Mouse (Mus musculus) hindbrain, embryonic 10.5 days (tissue): ENCODE results near the gene Cmtm2b. TPM values are rescaled to one million over a fixed set of nuclear protein-coding genes. Genes with fewer than 3 reads are reported as not detected.
"Not testable (repeated sequence)": the region's sequence is repeated elsewhere in the genome, so short reads cannot be mapped to it uniquely, and the experiment has no call there.

Experiments
- DNase-seq: peaks from one replicate; pipeline ENCODE4 v3.0.0-alpha.2; 2017; ENCODE audit warnings: low spot score
- H3K27ac ChIP-seq: fragments of 300-500 bp; sonication (generic); 2 replicates; pipeline ENCODE4 v1.5.1; 2016; ENCODE audit warnings: mild to moderate bottlenecking, moderate library complexity
- H3K27me3 ChIP-seq: fragments of 300-500 bp; sonication (generic); 2 replicates; pipeline ENCODE4 v1.6.1; 2016; ENCODE audit warnings: mild to moderate bottlenecking; ENCODE audit not compliant: poor library complexity, insufficient read depth, severe bottlenecking
- H3K36me3 ChIP-seq: fragments of 300-500 bp; sonication (generic); 2 replicates; pipeline ENCODE4 v1.6.1; 2016; ENCODE audit warnings: mild to moderate bottlenecking, moderate library complexity
- H3K4me1 ChIP-seq: fragments of 300-500 bp; sonication (generic); replicated peaks from 2 replicates; pipeline ENCODE4 v1.6.1; 2016; ENCODE audit warnings: mild to moderate bottlenecking
- H3K4me3 ChIP-seq: fragments of 300-500 bp; sonication (generic); 2 replicates; pipeline ENCODE4 v1.5.1; 2016; ENCODE audit warnings: mild to moderate bottlenecking, moderate library complexity
- H3K9me3 ChIP-seq: fragments of 300-500 bp; sonication (generic); 2 replicates; pipeline ENCODE4 v1.6.1; 2016; ENCODE audit warnings: mild to moderate bottlenecking, moderate library complexity
- WGBS: fragments of 180-500 bp; shearing (Covaris S2); methylation state at CpG from one replicate; pipeline ENCODE4 v1.1.7; 2016; 5-methylcytosine and 5-hydroxymethylcytosine counted together
- polyA plus RNA-seq: library from polyadenylated mRNA; unstranded; fragments of >200 nt; fragmentation: Nextera tagmentation; extraction: Ambion mirVana; gene quantifications from 2 replicates; pipeline ENCODE4 v1.2.1, GENCODE M21; 2016

Gene Cmtm2b
- not detected in 2 replicates for polyA plus RNA-seq

DNA sequence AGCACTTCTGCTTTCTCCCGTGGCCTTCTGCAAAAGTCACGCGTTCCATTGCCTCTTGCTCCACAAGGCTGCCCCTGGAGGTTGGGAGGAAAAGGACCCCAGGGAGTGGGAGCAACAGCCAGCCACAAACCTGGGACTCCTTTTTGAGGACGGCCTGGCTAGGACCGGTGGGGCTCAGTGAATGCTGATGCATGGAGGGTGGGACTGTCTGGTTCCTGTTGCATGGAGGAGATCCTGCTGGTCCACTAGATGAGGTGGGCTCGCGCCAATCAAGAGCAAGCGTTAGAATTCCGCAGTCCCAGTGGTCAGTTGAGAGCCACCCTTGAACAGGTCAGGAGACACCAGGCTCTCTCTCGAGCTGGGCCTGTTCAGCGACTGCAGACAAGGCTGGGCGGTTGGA is at the start of gene Cmtm2b:
Gene Cmtm2b (plus strand): TSS at position 301 of the 400 bp plus-strand sequence.
- not testable (repeated sequence) for H3K4me1 ChIP-seq, H3K9me3 ChIP-seq, H3K36me3 ChIP-seq, DNase-seq, H3K27ac ChIP-seq, H3K4me3 ChIP-seq, H3K27me3 ChIP-seq
- 87% methylated on average over 12 of the region's 12 CpGs for WGBS

GRCm38 (mm10) chr8:104293081-104293480 is 28.9 kb upstream of the Cmtm2b start, which contains the start of gene Cmtm2a:
Gene Cmtm2a (minus strand): TSS chr8:104293181.
- not testable (repeated sequence) for H3K4me3 ChIP-seq, H3K9me3 ChIP-seq, DNase-seq, H3K27ac ChIP-seq, H3K4me1 ChIP-seq, H3K36me3 ChIP-seq, H3K27me3 ChIP-seq
- 86% methylated on average over 12 of the region's 12 CpGs for WGBS

DNA sequence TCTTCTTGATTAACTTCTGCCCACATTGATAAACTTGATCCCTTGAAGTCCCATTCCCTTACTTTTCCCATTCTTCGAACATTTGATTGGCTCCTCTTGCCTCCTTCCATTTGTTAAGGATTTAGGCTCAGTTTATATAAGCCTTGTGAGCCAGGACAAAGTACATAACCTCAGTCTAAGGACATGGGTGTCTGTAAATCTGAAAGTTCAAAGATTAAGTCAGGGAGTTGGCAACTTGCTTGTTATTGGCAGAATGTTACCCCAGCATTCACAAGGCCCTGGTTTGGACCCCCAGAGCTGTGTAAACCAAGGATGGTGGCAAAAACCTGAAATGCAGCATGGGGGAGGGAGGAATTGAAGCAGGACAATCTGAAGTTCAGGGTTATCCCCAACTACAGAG is 27.6 kb upstream of the Cmtm2b start:
- no peak overlapping the region for H3K4me3 ChIP-seq
- H3K36me3 ChIP-seq, result no peaks in the 10 kb centered on the region
- no peak for DNase-seq
- H3K27me3 ChIP-seq, result no peaks in the 10 kb centered on the region
- H3K9me3 ChIP-seq, result no peaks in the 10 kb centered on the region
- H3K27ac ChIP-seq, result no peak overlapping the region
- no peaks in the 10 kb centered on the region; the same call in 1 of the 2 replicates for H3K4me1 ChIP-seq
- 94% methylated on average over 1 of the region's 1 CpGs for WGBS

DNA sequence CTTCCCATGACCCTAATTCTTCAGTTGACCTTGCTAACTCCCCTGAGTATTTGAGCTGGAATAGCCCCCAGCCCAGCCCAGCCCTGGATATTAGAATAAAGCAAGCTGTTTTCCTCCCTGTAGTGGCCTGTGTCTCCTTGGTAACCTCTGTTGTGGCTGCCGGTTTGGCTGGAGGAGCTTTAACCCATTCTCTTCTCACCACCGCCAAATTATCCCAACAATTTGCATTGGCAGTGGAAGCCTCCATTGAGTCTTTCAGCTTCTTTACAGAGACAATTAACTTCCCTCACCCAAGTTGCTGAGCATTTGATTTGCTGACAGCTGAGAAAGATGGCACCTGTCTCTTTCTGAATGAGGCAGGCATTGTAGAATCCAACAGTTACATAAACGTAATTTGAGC is 20.5 kb upstream of the Cmtm2b start:
- H3K4me1 ChIP-seq, result peaks cover 20% of the 10 kb centered on the region
- DNase-seq, result peak; percentile 64
- not testable (repeated sequence) for H3K27me3 ChIP-seq, H3K27ac ChIP-seq, H3K4me3 ChIP-seq, H3K9me3 ChIP-seq, H3K36me3 ChIP-seq
- WGBS, result 9% methylated on average over 3 of the region's 3 CpGs

- not testable (repeated sequence) for DNase-seq, H3K4me3 ChIP-seq, H3K27me3 ChIP-seq, H3K36me3 ChIP-seq, H3K9me3 ChIP-seq, H3K27ac ChIP-seq
- H3K4me1 ChIP-seq, result peaks cover 20% of the 10 kb centered on the region
- WGBS, result 84% methylated on average over 4 of the region's 4 CpGs
Observed at GRCm38 (mm10) chr8:104302536-104302935, 19.5 kb upstream of the Cmtm2b start.

GRCm38 (mm10) chr8:104304962-104305361 is 17.1 kb upstream of the Cmtm2b start:
- H3K27me3 ChIP-seq, result no peaks in the 10 kb centered on the region
- WGBS, result 90% methylated on average over 11 of the region's 11 CpGs
- no peak overlapping the region for H3K27ac ChIP-seq
- H3K4me3 ChIP-seq, result no peak overlapping the region
- peaks cover 20% of the 10 kb centered on the region for H3K4me1 ChIP-seq
- no peaks in the 10 kb centered on the region for H3K9me3 ChIP-seq
- no peak for DNase-seq
- H3K36me3 ChIP-seq, result no peaks in the 10 kb centered on the region

GRCm38 (mm10) chr8:104308341-104308740 is 13.7 kb upstream of the Cmtm2b start:
- H3K36me3 ChIP-seq, H3K4me1 ChIP-seq, H3K4me3 ChIP-seq, H3K27me3 ChIP-seq, DNase-seq, H3K9me3 ChIP-seq, H3K27ac ChIP-seq: not testable (repeated sequence)
- WGBS, result 70% methylated on average over 6 of the region's 6 CpGs

DNA sequence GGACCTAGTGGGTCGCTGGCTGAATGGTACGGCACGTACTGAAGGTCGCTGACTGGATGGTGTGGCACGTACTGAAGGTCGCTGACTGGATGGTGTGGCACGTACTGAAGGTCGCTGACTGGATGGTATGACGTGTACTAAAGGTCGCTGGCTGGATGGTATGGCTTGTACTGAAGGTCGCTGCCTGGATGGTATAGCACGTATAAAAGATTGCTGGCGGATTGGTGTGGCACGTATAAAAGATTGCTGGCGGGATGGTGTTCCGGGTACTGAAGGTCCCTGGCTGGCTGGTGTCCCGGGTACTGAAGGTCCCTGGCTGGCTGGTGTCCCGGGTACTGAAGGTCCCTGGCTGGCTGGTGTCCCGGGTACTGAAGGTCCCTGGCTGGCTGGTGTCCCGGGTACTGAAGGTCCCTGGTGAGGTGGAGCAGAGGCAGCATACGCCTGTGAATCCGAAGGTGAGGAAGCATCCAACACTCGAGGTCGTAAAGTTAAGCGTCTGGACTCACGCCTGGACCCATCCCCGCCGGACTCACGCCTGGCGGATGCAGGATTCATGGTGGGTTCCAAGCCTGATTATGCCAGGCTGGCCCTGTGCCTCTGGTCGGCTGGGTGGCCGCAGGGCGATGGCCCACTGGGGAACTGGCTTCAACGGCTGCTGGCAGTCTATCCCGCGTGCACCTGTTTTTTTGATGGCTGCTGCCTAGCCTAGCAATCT is 12.4 kb upstream of the Cmtm2b start, which contains the start of the genes Gm45711 and Cmtm1:
Gene Gm45711 (minus strand): TSS at position 641 of the 715 bp plus-strand sequence.
Gene Cmtm1 (minus strand): TSS at position 705 of the 715 bp plus-strand sequence.
- 89% methylated on average over 36 of the region's 36 CpGs for WGBS
- not testable (repeated sequence) for H3K9me3 ChIP-seq, H3K4me3 ChIP-seq, DNase-seq, H3K27me3 ChIP-seq, H3K36me3 ChIP-seq, H3K4me1 ChIP-seq, H3K27ac ChIP-seq

GRCm38 (mm10) chr8:104312023-104312422 is 10.0 kb upstream of the Cmtm2b start:
- not testable (repeated sequence) for H3K27ac ChIP-seq, DNase-seq, H3K4me3 ChIP-seq, H3K4me1 ChIP-seq, H3K36me3 ChIP-seq, H3K27me3 ChIP-seq, H3K9me3 ChIP-seq
- 95% methylated on average over 3 of the region's 3 CpGs for WGBS

DNA sequence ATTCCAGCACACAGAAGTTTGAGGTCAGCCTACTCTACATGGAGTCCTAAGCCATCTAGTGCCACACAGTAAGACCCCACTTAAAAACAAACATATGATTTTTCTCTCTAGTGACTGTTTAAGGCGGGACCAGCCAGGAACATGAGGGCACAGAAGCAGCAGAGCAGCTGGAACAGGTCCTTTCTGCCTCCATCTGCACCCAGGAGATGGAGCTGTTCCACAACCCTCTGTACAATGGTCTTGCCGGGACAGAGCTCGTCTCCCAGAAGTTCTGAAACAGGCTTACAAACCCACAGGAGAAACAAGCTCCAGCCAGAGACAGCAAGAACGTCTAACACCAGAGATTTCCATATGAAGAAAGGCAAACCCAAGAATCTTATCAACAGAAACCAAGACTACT is 8.7 kb upstream of the Cmtm2b start:
- no peak overlapping the region for H3K27ac ChIP-seq
- 70% methylated on average over 4 of the region's 4 CpGs for WGBS
- no peaks in the 10 kb centered on the region for H3K9me3 ChIP-seq
- H3K4me1 ChIP-seq, result no peaks in the 10 kb centered on the region
- no peak overlapping the region for H3K4me3 ChIP-seq
- H3K27me3 ChIP-seq, result no peaks in the 10 kb centered on the region
- H3K36me3 ChIP-seq, result no peaks in the 10 kb centered on the region
- DNase-seq, result no peak

DNA sequence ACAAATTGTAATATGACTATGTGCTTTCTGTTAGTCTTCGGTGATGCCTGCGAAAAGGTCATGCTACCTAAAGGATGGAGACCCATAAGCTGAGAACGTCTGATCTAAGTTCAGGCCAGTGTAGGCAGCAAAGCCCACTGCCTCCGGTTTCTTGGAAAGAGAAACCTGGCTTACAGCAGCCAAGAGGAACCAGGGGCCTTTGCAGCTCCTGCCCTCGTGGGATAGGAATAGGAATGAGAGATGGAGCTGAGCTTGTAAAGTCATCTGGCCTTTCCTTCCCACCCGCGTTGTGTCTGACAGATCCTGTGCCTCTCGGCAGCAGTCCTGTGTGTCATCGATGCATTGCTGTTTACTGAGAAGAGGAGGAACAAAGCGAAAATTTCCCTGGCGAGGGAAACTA is 763 bp upstream of the Cmtm2b start, which contains the start of gene Gm11020:
Gene Gm11020 (plus strand): TSS at position 301 of the 400 bp plus-strand sequence.
- not testable (repeated sequence) for H3K27ac ChIP-seq, H3K4me1 ChIP-seq, H3K36me3 ChIP-seq, DNase-seq, H3K27me3 ChIP-seq, H3K9me3 ChIP-seq, H3K4me3 ChIP-seq
- 90% methylated on average over 11 of the region's 11 CpGs for WGBS

DNA sequence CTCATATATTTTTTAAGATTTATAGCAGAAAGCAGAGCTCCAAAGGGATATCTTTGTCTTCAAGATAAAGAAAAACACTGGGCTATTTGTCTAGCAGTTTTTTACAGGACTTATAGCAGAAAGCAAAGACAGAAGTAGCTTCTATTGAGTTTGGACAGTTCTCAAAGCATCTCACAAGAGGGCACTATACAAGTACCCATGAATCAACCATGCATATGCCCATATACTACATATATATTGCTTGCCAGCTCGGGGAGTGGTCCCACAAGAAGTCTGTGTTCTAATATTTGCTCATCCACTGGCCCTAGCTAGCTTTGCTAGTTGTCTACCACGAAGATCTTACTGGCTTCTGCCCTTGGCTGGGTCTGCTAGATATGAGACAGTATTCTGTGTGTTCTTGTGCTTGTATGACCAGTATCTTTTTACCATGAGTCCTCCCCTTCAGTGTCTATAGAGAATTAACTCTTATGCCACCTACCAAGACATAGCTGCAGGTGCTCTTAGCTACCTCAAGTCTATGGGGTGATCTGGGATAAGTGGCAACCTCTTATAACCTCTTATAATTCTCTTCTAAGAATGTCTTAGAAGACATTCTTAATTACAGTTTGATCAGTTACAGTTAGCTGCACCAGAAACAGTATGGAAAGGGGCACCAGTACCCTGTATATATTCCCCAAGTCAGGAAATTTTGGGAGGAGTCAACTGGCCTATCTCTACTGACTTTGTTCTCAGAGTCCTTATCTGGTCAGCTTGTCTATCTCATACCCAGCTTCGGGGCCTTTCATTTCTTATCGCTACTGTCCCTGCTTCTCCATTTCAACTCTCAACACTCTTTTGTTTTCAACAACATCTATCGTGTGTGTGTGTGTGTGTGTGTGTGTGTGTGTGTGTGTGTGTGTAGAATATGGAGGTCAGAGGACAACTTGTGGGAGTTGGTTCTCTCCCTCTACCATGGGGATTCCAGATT is 10.9 kb downstream of the Cmtm2b start:
- H3K9me3 ChIP-seq, result no peaks in the 10 kb centered on the region
- WGBS, result 78% methylated on average over 5 of the region's 5 CpGs
- H3K36me3 ChIP-seq, result no peaks in the 10 kb centered on the region
- H3K4me3 ChIP-seq, result no peak overlapping the region
- no peaks in the 10 kb centered on the region for H3K4me1 ChIP-seq
- DNase-seq, result no peak
- no peak overlapping the region for H3K27ac ChIP-seq
- H3K27me3 ChIP-seq, result no peaks in the 10 kb centered on the region

- H3K27ac ChIP-seq, result no peak overlapping the region
- H3K27me3 ChIP-seq, result no peaks in the 10 kb centered on the region
- WGBS, result 80% methylated on average over 5 of the region's 5 CpGs
- H3K36me3 ChIP-seq, result no peaks in the 10 kb centered on the region
- no peaks in the 10 kb centered on the region for H3K9me3 ChIP-seq
- DNase-seq, result no peak
- H3K4me1 ChIP-seq, result no peaks in the 10 kb centered on the region
- no peak overlapping the region for H3K4me3 ChIP-seq
Observed at GRCm38 (mm10) chr8:104333786-104334185, 11.8 kb downstream of the Cmtm2b start.
